Mouse (Mus musculus): ENCODE measurements around the gene H2bfm.
A peak's percentile ranks its signal among the peaks of the same experiment; 100 is the strongest.
"Not testable (repeated sequence)": the region's sequence is repeated elsewhere in the genome, so short reads cannot be mapped to it uniquely, and the experiment has no call there.

Gene H2bfm

DNA sequence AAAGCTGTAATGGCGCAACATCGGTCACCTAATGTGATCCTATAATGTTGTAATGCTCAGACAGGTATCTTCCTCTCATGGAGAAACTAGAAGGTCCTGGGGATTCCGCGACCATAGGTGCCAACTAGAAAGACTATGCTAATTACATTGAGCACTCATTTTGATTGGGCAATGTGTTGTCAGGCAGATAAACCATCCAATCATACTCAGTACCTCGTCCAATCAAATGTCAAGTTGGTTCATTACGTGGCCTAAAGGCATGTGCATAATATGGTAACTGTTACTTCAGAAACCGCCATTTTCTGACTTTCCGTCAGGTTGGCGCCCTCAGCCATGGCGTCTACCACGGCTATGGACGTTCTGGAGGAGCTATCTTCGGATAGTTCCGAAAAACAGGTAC is at the start of gene H2bfm:
H2bfm (plus strand) TSS at position 295 of the 400 bp plus-strand sequence.
- DNase-seq (ENCODE audit: low spot score), result no peak

- DNase-seq (ENCODE audit: low spot score), result peak; percentile 3
These were observed 31.4 kb upstream of the H2bfm start for GRCm38 (mm10) chrX:136895757-136896156.

DNA sequence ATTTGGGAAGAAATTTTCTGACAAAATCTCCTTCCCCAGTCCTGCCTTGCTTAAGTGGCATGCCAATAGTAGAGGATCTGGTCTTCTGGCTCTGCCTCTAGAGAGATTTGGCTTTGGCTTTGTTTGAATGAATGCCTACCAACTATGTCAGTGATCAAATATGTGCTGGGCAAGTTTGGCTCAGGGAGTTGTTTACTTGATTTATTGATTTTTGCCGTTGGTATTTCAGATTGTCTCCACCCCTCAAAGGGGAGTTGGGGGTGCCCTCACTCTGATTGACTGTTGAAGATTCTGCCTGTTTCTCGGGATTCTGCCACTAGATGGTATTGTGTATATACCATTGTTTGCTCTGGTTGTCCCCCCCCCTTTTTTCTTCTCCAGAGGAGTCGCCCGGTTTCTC is 22.8 kb upstream of the H2bfm start:
- DNase-seq (ENCODE audit: low spot score), result no peak

GRCm38 (mm10) chrX:136925863-136926262 is 1.3 kb upstream of the H2bfm start:
- no peak for DNase-seq (ENCODE audit: low spot score)

- DNase-seq (ENCODE audit: low spot score), result no peak
These were observed 10.9 kb downstream of the H2bfm start for GRCm38 (mm10) chrX:136937985-136938384.

- peak; percentile 35 for DNase-seq (ENCODE audit: low spot score)
These were observed 30.6 kb downstream of the H2bfm start for GRCm38 (mm10) chrX:136957583-136958279.

DNA sequence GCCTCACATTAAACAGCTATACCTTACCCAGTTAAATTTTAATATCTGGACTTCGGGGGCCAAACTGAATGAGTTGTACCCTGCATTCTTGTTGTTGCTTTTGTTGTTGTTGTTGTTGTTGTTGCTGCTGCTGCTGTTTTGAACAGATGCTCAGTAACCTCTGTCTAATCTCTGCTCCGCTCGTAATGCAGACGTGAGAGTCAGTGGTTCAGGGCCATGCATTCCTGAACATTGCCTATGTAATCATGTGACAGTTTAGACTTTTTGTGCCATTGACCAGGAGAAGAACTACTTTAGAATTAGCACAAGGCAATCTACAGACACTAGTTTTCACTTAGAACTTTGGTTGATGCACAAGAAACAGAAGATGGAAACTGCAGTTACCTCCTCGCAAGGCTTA is 31.2 kb downstream of the H2bfm start:
- not testable (repeated sequence) for DNase-seq (ENCODE audit: low spot score)

DNA sequence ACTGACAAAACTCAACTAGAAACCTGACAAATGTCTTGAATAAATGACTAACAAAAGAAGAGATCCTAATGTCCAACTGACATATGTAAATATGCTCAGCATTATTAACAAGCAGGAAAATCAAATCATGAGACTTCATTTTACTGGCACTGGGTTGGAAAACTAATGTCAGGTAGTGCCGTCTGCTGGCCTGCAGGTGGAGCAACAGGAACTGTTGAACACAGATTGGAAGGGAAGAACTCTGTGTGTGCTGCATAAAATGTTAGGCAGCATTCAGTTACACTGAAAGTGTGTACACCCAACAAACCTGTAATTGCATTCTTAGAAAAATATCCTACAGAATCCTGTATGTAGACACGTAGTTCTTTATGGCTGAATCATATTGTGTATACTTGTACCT is 32.6 kb downstream of the H2bfm start:
- peak; percentile 3 for DNase-seq (ENCODE audit: low spot score)

DNA sequence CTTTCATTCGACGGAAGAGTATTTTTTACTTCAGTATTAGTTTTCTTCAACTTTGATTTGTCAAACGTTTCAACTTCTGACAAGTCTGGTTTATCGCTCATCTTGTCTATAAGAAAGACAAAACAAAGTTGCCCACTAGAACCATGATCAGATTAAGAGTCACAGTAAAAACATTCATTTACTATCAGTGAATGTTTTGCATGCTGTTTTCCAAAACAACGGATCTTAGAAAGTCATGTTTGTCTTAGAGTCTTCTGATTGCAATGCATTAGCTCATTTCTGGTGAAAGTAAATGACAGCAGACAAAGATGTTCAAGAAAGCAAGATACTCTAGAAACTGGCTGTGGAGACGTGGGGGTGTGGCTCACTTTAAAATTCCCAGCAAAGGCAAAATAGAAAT is 48.3 kb downstream of the H2bfm start, which contains the start of gene Tmsb15b2:
Tmsb15b2 (minus strand) TSS at position 101 of the 400 bp plus-strand sequence.
- DNase-seq (ENCODE audit: low spot score), result not testable (repeated sequence)

GRCm38 (mm10) chrX:136976424-136977084 is 49.4 kb downstream of the H2bfm start, which contains the start of the genes Tmsb15l and Tmsb15b1:
Tmsb15l (minus strand) TSS chrX:136976869.
Tmsb15b1 (minus strand) TSS chrX:136976874.
- DNase-seq (ENCODE audit: low spot score), result peak; percentile 61

Measured in urinary bladder, postnatal 14 days (tissue).